Mouse (Mus musculus): ENCODE data around the gene Zfp831.

Zfp831 gene

GRCm38 (mm10) chr2:174644975-174645374 is 1.6 kb downstream of the Zfp831 start:
- DNase-seq (ENCODE audit: low spot score in 2 of 2), result no peak

GRCm38 (mm10) chr2:174652864-174653263 is 9.5 kb downstream of the Zfp831 start:
- no peak for DNase-seq (ENCODE audit: low spot score in 2 of 2)

GRCm38 (mm10) chr2:174655341-174655740 is 12.0 kb downstream of the Zfp831 start:
- DNase-seq (ENCODE audit: low spot score in 2 of 2), result peak in 1 of 2 experiments; percentile 47

GRCm38 (mm10) chr2:174658229-174658844 is 15.0 kb downstream of the Zfp831 start:
- peak in 1 of 2 experiments; percentile 48 for DNase-seq (ENCODE audit: low spot score in 2 of 2)

GRCm38 (mm10) chr2:174659874-174660273 is 16.5 kb downstream of the Zfp831 start:
- DNase-seq (ENCODE audit: low spot score in 2 of 2), result no peak

GRCm38 (mm10) chr2:174660321-174660720 is 17.0 kb downstream of the Zfp831 start:
- DNase-seq (ENCODE audit: low spot score in 2 of 2), result no peak

- no peak for DNase-seq (ENCODE audit: low spot score in 2 of 2)
Observed at GRCm38 (mm10) chr2:174661436-174662171, 18.3 kb downstream of the Zfp831 start.

- DNase-seq (ENCODE audit: low spot score in 2 of 2), result no peak
Observed at GRCm38 (mm10) chr2:174662593-174662992, 19.3 kb downstream of the Zfp831 start.

GRCm38 (mm10) chr2:174665404-174665803 is 22.1 kb downstream of the Zfp831 start:
- no peak for DNase-seq (ENCODE audit: low spot score in 2 of 2)

GRCm38 (mm10) chr2:174668806-174669205 is 25.5 kb downstream of the Zfp831 start:
- no peak for DNase-seq (ENCODE audit: low spot score in 2 of 2)

GRCm38 (mm10) chr2:174672506-174673190 is 29.3 kb downstream of the Zfp831 start:
- DNase-seq (ENCODE audit: low spot score in 2 of 2), result no peak

- peak; percentile 69 to 90 for DNase-seq (ENCODE audit: low spot score in 2 of 2)
Observed at GRCm38 (mm10) chr2:174673592-174674286, 30.4 kb downstream of the Zfp831 start.

- DNase-seq (ENCODE audit: low spot score in 2 of 2), result no peak
Observed at GRCm38 (mm10) chr2:174674287-174675045, 31.1 kb downstream of the Zfp831 start.

GRCm38 (mm10) chr2:174675642-174676041 is 32.3 kb downstream of the Zfp831 start:
- DNase-seq (ENCODE audit: low spot score in 2 of 2), result peak; percentile 47 to 78

GRCm38 (mm10) chr2:174701351-174701750 is 58.0 kb downstream of the Zfp831 start:
- DNase-seq (ENCODE audit: low spot score in 2 of 2), result no peak

- DNase-seq (ENCODE audit: low spot score in 2 of 2), result peak in 1 of 2 experiments; percentile 52
Observed at GRCm38 (mm10) chr2:174707101-174707500, 63.8 kb downstream of the Zfp831 start.

- no peak for DNase-seq (ENCODE audit: low spot score in 2 of 2)
Observed at GRCm38 (mm10) chr2:174708587-174708986, 65.3 kb downstream of the Zfp831 start.

GRCm38 (mm10) chr2:174710185-174710584 is 66.9 kb downstream of the Zfp831 start:
- DNase-seq (ENCODE audit: low spot score in 2 of 2), result no peak

- DNase-seq (ENCODE audit: low spot score in 2 of 2), result no peak
Observed at GRCm38 (mm10) chr2:174712043-174712442, 68.7 kb downstream of the Zfp831 start.

GRCm38 (mm10) chr2:174715938-174716337 is 72.6 kb downstream of the Zfp831 start:
- DNase-seq (ENCODE audit: low spot score in 2 of 2), result no peak

- no peak for DNase-seq (ENCODE audit: low spot score in 2 of 2)
Observed at GRCm38 (mm10) chr2:174717857-174718256, 74.5 kb downstream of the Zfp831 start.
